Mouse (Mus musculus) CH12.LX (cell line): ENCODE measurements at regions not wholly inside any gene's neighbourhood (a gene's known extent, or its start where the extent isn't known, plus 50 kb on each side); places are given as distances from the start of the nearest gene placed in this dataset.

Experiments used
- BHLHE40 ChIP-seq: IDR thresholded peaks from 2 replicates; pipeline ENCODE4 v1.6.1; 2011; ENCODE audit warnings: mild to moderate bottlenecking, low read depth, low read length, improper control_type of control experiment
- CHD1 ChIP-seq: IDR thresholded peaks from 2 replicates; pipeline ENCODE4 v1.6.1; 2012; ENCODE audit warnings: low read depth, low read length, improper control_type of control experiment, inconsistent platforms
- CHD2 ChIP-seq: IDR thresholded peaks from 2 replicates; pipeline ENCODE4 v1.6.1; 2011; ENCODE audit warnings: low read length, improper control_type of control experiment
- CTCF ChIP-seq, 2 experiments: IDR thresholded peaks in 1 of 2; conservative IDR thresholded peaks in 1 of 2; 2 replicates each; pipeline ENCODE4 v1.5.1; 2011 to 2012; ENCODE audit warnings: low read depth in 2 of 2, low read length in 2 of 2, improper control_type of control experiment in 1 of 2, inconsistent platforms in 1 of 2, mild to moderate bottlenecking in 1 of 2, moderate library complexity in 1 of 2
- ETS1 ChIP-seq: conservative IDR thresholded peaks from 2 replicates; pipeline ENCODE4 v1.6.1; 2012; ENCODE audit warnings: low read depth, mild to moderate bottlenecking, inconsistent platforms, low read length, improper control_type of control experiment, moderate library complexity
- MAFK ChIP-seq: IDR thresholded peaks from 2 replicates; pipeline ENCODE4 v1.6.1; 2011; ENCODE audit warnings: low read length, improper control_type of control experiment; ENCODE audit not compliant: insufficient replicate concordance
- MAX ChIP-seq: IDR thresholded peaks from 2 replicates; pipeline ENCODE4 v1.6.1; 2011; ENCODE audit warnings: low read length, improper control_type of control experiment
- MAZ ChIP-seq: IDR thresholded peaks from 2 replicates; pipeline ENCODE4 v1.6.1; 2012; ENCODE audit warnings: low read depth, mild to moderate bottlenecking, inconsistent platforms, low read length, improper control_type of control experiment, moderate library complexity
- PAX5 ChIP-seq: IDR thresholded peaks from 2 replicates; pipeline ENCODE4 v1.6.1; 2012; ENCODE audit warnings: low read length, inconsistent platforms, mixed read lengths
- POLR2A ChIP-seq: IDR thresholded peaks from 2 replicates; pipeline ENCODE4 v1.6.1; 2011; ENCODE audit warnings: low read depth, mild to moderate bottlenecking, improper control_type of control experiment, low read length
- USF1 ChIP-seq: IDR thresholded peaks from 2 replicates; pipeline ENCODE4 v1.6.1; 2014; ENCODE audit warnings: low read depth, mild to moderate bottlenecking, inconsistent platforms, low read length, improper control_type of control experiment
- USF2 ChIP-seq: conservative IDR thresholded peaks from 2 replicates; pipeline ENCODE4 v1.6.1; 2011; ENCODE audit warnings: low read depth, low read length, improper control_type of control experiment
- ZMIZ1 ChIP-seq: IDR thresholded peaks from 2 replicates; pipeline ENCODE4 v1.6.1; 2012; ENCODE audit warnings: low read depth, mild to moderate bottlenecking, inconsistent platforms, low read length, improper control_type of control experiment
- ZNF384 ChIP-seq: IDR thresholded peaks from 2 replicates; pipeline ENCODE4 v1.6.1; 2012; ENCODE audit warnings: low read depth, low read length, improper control_type of control experiment, inconsistent platforms

DNA sequence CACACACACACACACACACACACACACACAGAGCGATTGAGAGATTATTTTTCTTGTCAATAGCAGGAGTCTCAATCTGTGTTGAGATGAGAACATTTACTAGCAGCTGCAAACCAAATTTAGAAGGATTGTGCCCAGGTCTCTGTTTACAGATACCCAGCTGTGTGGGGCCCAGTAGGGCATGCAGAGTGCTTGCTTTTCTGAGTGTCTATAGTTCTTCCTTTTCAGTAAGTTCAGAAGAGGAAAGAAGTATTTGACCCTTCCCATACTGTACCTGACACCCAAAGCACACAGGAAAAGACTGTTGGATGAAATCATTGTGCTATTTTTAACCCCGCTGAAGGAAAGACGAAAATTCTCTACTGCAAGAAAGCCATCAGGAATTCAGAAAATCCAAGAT, 110.3 kb upstream of the Gm5148 start:
- no peak for TF ChIP-seq CTCF (conservative IDR thresholded peaks at IDR 0.05 in 1 of 2, IDR thresholded peaks at IDR 0.05 in 1 of 2; ENCODE audit: low read depth in 2 of 2, low read length in 2 of 2)
- TF ChIP-seq POLR2A: no peak
- TF ChIP-seq MAZ: no peak
- no peak for TF ChIP-seq CHD2
- no peak for TF ChIP-seq USF1
- TF ChIP-seq USF2: no peak
- no peak for TF ChIP-seq PAX5
- TF ChIP-seq ETS1: no peak
- TF ChIP-seq CHD1: no peak
- no peak for TF ChIP-seq BHLHE40
- no peak for TF ChIP-seq MAX
- no peak for TF ChIP-seq ZMIZ1
- no peak for TF ChIP-seq MAFK
- TF ChIP-seq ZNF384: no peak
